Mouse (Mus musculus) activated CD4-positive, CD25-positive, alpha-beta regulatory T cell (primary cell): Measurements from ENCODE around the gene Ppp2r5c. TPM values are rescaled to one million over a fixed set of nuclear protein-coding genes. Genes with fewer than 3 reads are reported as not detected.

Source experiments
- polyA plus RNA-seq, 2 experiments: library from polyadenylated mRNA; unstranded; fragments of 100-300 nt; shearing (Covaris generic); gene quantifications; one replicate each; pipeline ENCODE4 v1.2.1; 2017

Ppp2r5c gene
- polyA plus RNA-seq: 100 to 1,000 TPM; 215 to 227 TPM

GRCm38 (mm10) chr12:110446290-110447170, at the start of gene Ppp2r5c:
Gene Ppp2r5c, plus strand, starts transcription at chr12:110447120.

GRCm38 (mm10) chr12:110601241-110602218, 154.6 kb downstream of the Ppp2r5c start, which contains the start of gene Dync1h1:
Gene Dync1h1, plus strand, starts transcription at chr12:110601452.

Other genes starting within 250 kb of the Ppp2r5c start
- gene Dio3, start 168.1 kb upstream of the Ppp2r5c start, polyA plus RNA-seq: not detected
- 10 to 100 TPM; 19.5 to 29.8 TPM for gene Dync1h1, start 154.3 kb downstream of the Ppp2r5c start, polyA plus RNA-seq
- not detected for gene 1700001K19Rik, start 235.5 kb downstream of the Ppp2r5c start, polyA plus RNA-seq